Mouse (Mus musculus) hindbrain, embryonic 14.5 days (tissue): ENCODE measurements around the gene Mrpl34. TPM values are rescaled to one million over a fixed set of nuclear protein-coding genes. Genes with fewer than 3 reads are reported as not detected.

ENCODE experiments used
- ATAC-seq: fragments of 200-750 bp; cut with Nextera tagmentation; 2 replicates; pipeline ENCODE4 v1.8.0; 2017; ENCODE audit warnings: moderate number of reproducible peaks, mild to moderate bottlenecking, moderate TSS enrichment, moderate library complexity; ENCODE audit not compliant: low FRiP score
- DNase-seq: peaks from one replicate; pipeline ENCODE4 v3.0.0-alpha.2; 2015; ENCODE audit warnings: low spot score
- H3K27ac ChIP-seq: fragments of 300-500 bp; sonication (generic); 2 replicates; pipeline ENCODE4 v1.5.1; 2014; ENCODE audit warnings: mild to moderate bottlenecking, moderate library complexity
- H3K27me3 ChIP-seq: fragments of 300-500 bp; sonication (generic); 2 replicates; pipeline ENCODE4 v1.6.1; 2014; ENCODE audit warnings: mild to moderate bottlenecking, low read length, mixed read lengths; ENCODE audit not compliant: control insufficient read depth, insufficient read depth
- H3K36me3 ChIP-seq: fragments of 300-500 bp; sonication (generic); replicated peaks from 2 replicates; pipeline ENCODE4 v1.6.1; 2014; ENCODE audit not compliant: control insufficient read depth, insufficient read depth
- H3K4me1 ChIP-seq: fragments of 300-500 bp; sonication (generic); replicated peaks from 2 replicates; pipeline ENCODE4 v1.6.1; 2014; ENCODE audit warnings: antibody characterized with exemption, low read length, mixed read lengths; ENCODE audit not compliant: control insufficient read depth, insufficient read depth
- H3K4me2 ChIP-seq: fragments of 300-500 bp; sonication (generic); replicated peaks from 2 replicates; pipeline ENCODE4 v1.6.1; 2014; ENCODE audit warnings: mild to moderate bottlenecking, moderate library complexity
- H3K4me3 ChIP-seq: fragments of 300-500 bp; sonication (generic); replicated peaks from 2 replicates; pipeline ENCODE4 v1.5.1; 2014; ENCODE audit warnings: mild to moderate bottlenecking, low read length
- H3K9ac ChIP-seq: fragments of 300-500 bp; sonication (generic); 2 replicates; pipeline ENCODE4 v1.6.1; 2014
- H3K9me3 ChIP-seq: fragments of 300-500 bp; sonication (generic); 2 replicates; pipeline ENCODE4 v1.6.1; 2016; ENCODE audit warnings: low read length; ENCODE audit not compliant: control insufficient read depth
- WGBS: fragments of 180-500 bp; shearing (Covaris S2); extraction: QIAGEN DNeasy Blood & Tissue Kit; methylation state at CpG from one replicate; pipeline ENCODE4 v1.1.7; 2014; 5-methylcytosine and 5-hydroxymethylcytosine counted together
- polyA plus RNA-seq: library from polyadenylated mRNA; unstranded; fragments of >200 nt; fragmentation: Nextera tagmentation; extraction: Ambion mirVana; gene quantifications from 2 replicates; pipeline ENCODE4 v1.2.1, GENCODE M21; 2014

The Mrpl34 gene
- polyA plus RNA-seq, 1 experiment from 2014 or later = 195 TPM

DNA sequence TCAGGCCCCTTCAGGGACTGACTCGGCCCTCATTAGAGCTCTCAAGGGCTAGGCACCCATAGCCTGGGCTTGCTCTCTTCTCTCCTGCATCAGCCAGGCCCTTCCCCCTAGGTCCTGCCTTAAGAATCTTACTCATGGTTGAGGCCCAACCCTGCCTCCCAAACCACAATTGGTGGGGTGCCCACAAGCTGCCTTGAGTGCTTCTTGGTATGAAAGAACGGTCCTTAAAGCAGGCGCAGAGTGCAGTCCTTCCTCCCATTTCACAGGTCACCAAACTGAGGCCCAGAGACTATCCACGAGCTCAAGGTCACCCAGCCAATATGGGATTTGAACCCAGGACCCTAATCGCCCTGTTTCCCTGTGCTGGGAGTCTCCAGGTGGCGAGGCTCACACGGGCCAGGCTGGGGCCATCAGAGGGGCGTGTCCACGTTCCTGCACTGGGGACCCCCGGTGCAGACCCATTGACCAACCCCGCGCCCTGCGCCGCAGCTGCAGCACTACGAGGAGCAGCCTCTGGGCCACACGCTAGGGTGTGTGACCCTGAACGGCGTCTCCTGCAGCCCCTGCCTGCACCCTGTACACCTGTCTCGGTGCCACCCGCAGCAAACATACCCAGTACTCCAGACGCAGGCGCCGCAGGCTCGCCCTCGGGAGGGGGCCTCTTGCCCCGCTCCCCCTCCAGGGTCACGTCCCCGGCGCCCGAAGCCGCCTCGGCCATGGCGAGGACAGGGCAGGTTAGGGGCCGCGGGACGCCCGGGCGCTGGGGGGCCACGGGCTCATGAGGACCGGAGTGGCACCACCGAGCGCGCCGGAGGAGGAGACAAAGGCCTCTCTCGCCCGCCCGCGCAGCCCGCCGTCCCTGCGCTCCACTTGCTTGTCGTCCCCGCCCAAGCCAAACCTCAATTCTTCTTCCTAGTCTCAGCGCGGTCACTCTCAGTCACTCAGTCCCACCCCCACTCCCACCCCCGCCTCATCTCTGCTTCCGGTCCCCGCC, 20.7 kb downstream of the Mrpl34 start, which contains the start of gene Ano8:
Gene Ano8 (minus strand): TSS at position 822 of the 994 bp plus-strand sequence.
- peak; percentile 75 for ATAC-seq
- Histone ChIP-seq H3K27me3 (no peaks in the 10 kb centered on the region), H3K4me2 (peak within 1 kb of the TSS; percentile 84), H3K4me1 (peaks cover 26% of the 10 kb centered on the region), H3K4me3 (peak within 1 kb of the TSS; percentile 90), H3K9ac (peak within 1 kb of the TSS; percentile 99), H3K36me3 (peaks cover 29% of the 10 kb centered on the region), H3K27ac (peak within 1 kb of the TSS; percentile 86), H3K9me3 (no peaks in the 10 kb centered on the region)
- peak; percentile 83 for DNase-seq
- 5% methylated on average over 55 of the region's 58 CpGs for WGBS

DNA sequence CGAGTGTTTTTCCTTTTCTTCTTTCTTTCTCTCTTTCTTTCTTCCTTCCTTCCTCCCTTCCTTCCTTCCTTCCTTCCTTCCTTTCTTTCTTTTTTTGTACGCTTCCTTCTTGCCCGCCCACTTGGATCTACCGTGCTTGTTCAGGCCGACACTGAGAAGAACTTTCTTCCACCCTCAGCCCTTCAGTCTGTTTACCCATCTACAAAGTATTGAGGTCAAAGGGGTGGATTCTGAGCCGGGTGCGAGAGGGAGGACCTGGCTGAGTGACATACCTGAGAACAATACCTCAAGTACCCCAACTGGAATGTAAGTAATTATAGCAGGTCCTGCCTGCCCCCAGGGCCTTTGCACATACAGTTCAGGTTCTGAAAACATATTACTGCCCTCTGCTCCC, 21.4 kb downstream of the Mrpl34 start:
- Histone ChIP-seq H3K4me1 (peaks cover 26% of the 10 kb centered on the region), H3K36me3 (peaks cover 29% of the 10 kb centered on the region), H3K4me3 (peak overlapping the region; percentile 90), H3K27me3 (no peaks in the 10 kb centered on the region), H3K9me3 (no peaks in the 10 kb centered on the region), H3K27ac (no peak overlapping the region), H3K9ac (peak overlapping the region; percentile 99), H3K4me2 (peak overlapping the region; percentile 84)
- DNase-seq (no peak), ATAC-seq (no peak)
- 25% methylated on average over 7 of the region's 7 CpGs for whole genome bisulfite sequencing

GRCm38 (mm10) chr8:71487691-71488445, 23.1 kb downstream of the Mrpl34 start, which contains the start of gene Gtpbp3:
Gene Gtpbp3 (plus strand): TSS chr8:71488103.
- H3K27ac ChIP-seq = peak within 1 kb of the TSS; percentile 66
- H3K9me3 ChIP-seq = no peaks in the 10 kb centered on the region
- peaks cover 26% of the 10 kb centered on the region for H3K4me1 ChIP-seq
- 0% methylated on average over 33 of the region's 33 CpGs for WGBS
- H3K36me3 ChIP-seq = peaks cover 32% of the 10 kb centered on the region
- H3K4me3 ChIP-seq = peak within 1 kb of the TSS; percentile 62
- H3K9ac ChIP-seq = peak within 1 kb of the TSS; percentile 63
- no peaks in the 10 kb centered on the region for H3K27me3 ChIP-seq
- H3K4me2 ChIP-seq = peak within 1 kb of the TSS; percentile 90
- ATAC-seq = peak; percentile 25; the same call in 1 of the 2 replicates
- peak; percentile 66 for DNase-seq

DNA sequence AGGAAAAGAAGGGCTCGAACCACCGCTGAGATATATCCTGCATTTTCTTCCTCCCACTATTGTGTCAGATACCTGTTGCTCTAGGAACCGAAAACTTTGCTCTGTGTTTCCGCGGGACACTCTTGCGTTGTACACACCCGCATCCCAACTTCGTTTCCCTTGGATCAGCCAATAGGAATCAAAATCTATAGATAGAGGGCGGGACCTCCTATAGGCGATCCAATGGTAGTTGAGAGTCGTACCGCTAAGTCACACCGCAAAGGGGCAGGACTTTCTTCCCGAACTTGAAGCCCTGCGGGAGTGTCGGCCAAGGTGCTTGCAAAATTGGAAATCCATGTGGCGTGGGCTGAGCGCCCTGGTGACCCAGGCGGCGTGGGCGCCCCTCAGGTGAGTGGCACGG, 23.7 kb downstream of the Mrpl34 start:
- Histone ChIP-seq H3K4me3 (peak overlapping the region; percentile 62), H3K27ac (no peak overlapping the region), H3K4me1 (peaks cover 26% of the 10 kb centered on the region), H3K27me3 (no peaks in the 10 kb centered on the region), H3K9ac (peak overlapping the region; percentile 63), H3K36me3 (peaks cover 32% of the 10 kb centered on the region), H3K4me2 (peak overlapping the region; percentile 90), H3K9me3 (no peaks in the 10 kb centered on the region)
- WGBS = under 1% methylated on average over 22 of the region's 22 CpGs
- DNase-seq = peak; percentile 95
- ATAC-seq = peak; percentile 88

GRCm38 (mm10) chr8:71495039-71495438, 30.3 kb downstream of the Mrpl34 start:
- Histone ChIP-seq H3K4me1 (no peaks in the 10 kb centered on the region), H3K9ac (no peak overlapping the region), H3K9me3 (no peaks in the 10 kb centered on the region), H3K27ac (no peak overlapping the region), H3K36me3 (peaks cover 41% of the 10 kb centered on the region), H3K27me3 (no peaks in the 10 kb centered on the region), H3K4me2 (peak overlapping the region; percentile 24; the same call in 1 of the 2 replicates), H3K4me3 (no peak overlapping the region)
- ATAC-seq (peak; percentile 72), DNase-seq (peak; percentile 82)
- 23% methylated on average over 15 of the region's 16 CpGs for WGBS

GRCm38 (mm10) chr8:71495811-71496210, 31.1 kb downstream of the Mrpl34 start:
- Histone ChIP-seq H3K4me3 (no peak overlapping the region), H3K9me3 (no peaks in the 10 kb centered on the region), H3K4me1 (no peaks in the 10 kb centered on the region), H3K27me3 (no peaks in the 10 kb centered on the region), H3K4me2 (no peak overlapping the region), H3K9ac (no peak overlapping the region), H3K27ac (0 out of 2 replicates have a peak overlapping the region, but pooled peaks have one; percentile 48), H3K36me3 (peaks cover 34% of the 10 kb centered on the region)
- ATAC-seq (no peak), DNase-seq (no peak)
- 91% methylated on average over 5 of the region's 5 CpGs for WGBS

DNA sequence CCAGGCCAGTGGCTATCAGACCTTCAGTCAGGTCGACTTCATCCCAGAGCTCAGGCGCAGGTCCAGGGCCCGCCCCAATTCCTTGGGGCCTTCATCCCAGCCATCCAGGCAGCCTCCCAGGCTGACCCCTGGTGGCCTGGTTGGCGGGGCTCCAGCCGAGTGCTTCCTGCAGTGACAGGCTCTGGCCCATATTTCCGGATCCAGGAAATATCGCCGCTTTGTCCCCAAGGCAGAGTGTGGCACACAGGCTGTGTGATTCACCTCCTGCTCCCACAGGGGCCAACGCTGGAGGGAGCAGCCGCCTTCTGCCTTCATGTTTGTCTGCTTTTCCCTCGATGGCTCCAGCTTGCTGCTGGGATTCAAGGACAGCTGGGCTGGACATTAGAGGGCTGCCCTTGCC, 31.7 kb downstream of the Mrpl34 start:
- ATAC-seq (no peak), DNase-seq (no peak)
- Histone ChIP-seq H3K27me3 (no peaks in the 10 kb centered on the region), H3K4me3 (no peak overlapping the region), H3K36me3 (peaks cover 27% of the 10 kb centered on the region), H3K4me1 (no peaks in the 10 kb centered on the region), H3K9ac (no peak overlapping the region), H3K27ac (0 out of 2 replicates have a peak overlapping the region, but pooled peaks have one; percentile 48), H3K4me2 (no peak overlapping the region), H3K9me3 (no peaks in the 10 kb centered on the region)
- WGBS = 42% methylated on average over 11 of the region's 11 CpGs

DNA sequence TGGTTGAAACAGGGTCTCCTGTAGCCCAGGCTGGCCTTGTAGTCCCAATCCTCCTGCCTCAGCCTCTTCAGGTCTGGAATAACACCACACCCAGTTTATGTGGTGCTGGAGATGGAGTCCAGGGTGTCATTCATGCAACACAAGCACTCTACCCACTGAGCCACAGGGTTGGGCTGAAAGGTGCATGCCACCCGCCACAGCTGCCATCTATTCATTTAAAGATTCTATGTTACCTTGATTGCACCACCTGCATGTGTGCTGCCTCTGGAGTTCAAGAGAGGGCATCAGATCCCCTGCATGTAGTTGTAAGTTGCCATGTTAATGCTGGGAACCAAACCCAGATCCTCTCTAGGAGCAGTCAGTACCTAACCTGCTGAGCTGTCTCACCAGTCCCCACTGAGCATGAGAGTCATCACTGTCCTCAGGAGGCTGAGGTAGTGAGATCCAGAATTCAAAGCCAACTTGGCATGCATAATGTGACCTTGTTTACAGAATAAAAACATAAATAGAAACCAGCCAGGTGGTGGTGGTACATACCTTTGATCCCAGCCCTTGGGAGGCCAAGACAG, 32.4 kb downstream of the Mrpl34 start:
- Histone ChIP-seq H3K4me3 (no peak overlapping the region), H3K36me3 (peaks cover 21% of the 10 kb centered on the region; the same call in 1 of the 2 replicates), H3K27ac (no peak overlapping the region), H3K4me1 (no peaks in the 10 kb centered on the region), H3K9ac (no peak overlapping the region), H3K27me3 (no peaks in the 10 kb centered on the region), H3K9me3 (no peaks in the 10 kb centered on the region), H3K4me2 (no peak overlapping the region)
- WGBS = 88% methylated on average over 1 of the region's 1 CpGs
- DNase-seq = no peak
- ATAC-seq = no peak
